Mouse (Mus musculus) bone marrow, adult 2 months (tissue): ENCODE measurements at regions not wholly inside any gene's neighbourhood (a gene's known extent, or its start where the extent isn't known, plus 50 kb on each side); places are given as distances from the start of the nearest gene placed in this dataset.

Experiments
- CTCF ChIP-seq: fragments of 200-500 bp; IDR thresholded peaks from 2 replicates; pipeline ENCODE4 v1.5.1; 2011; ENCODE audit warnings: low read length, control low read depth; ENCODE audit not compliant: control insufficient read depth, insufficient read depth
- POLR2A ChIP-seq: fragments of 200-500 bp; IDR thresholded peaks from 2 replicates; pipeline ENCODE4 v1.6.1; 2011; ENCODE audit warnings: low read depth, mild to moderate bottlenecking, control low read depth, low read length, borderline replicate concordance; ENCODE audit not compliant: control insufficient read depth

- TF ChIP-seq CTCF (no peak), POLR2A (no peak)
Observed at GRCm38 (mm10) chr8:116362351-116362750, 142.4 kb upstream of the Dynlrb2 start.
